Mouse (Mus musculus): Measurements from ENCODE around the gene Tmprss4. TPM values are rescaled to one million over a fixed set of nuclear protein-coding genes. Genes with fewer than 3 reads are reported as not detected.

Tmprss4 gene
- total and polyA plus RNA-seq, 2 experiments from 2014 or later: 0.11 TPM; not detected in 1

GRCm38 (mm10) chr9:45139082-45139481, 64.8 kb downstream of the Tmprss4 start:
- Histone ChIP-seq H3K36me3 (ENCODE audit: insufficient read depth, low read length) (no peaks in the 10 kb centered on the region), H3K4me2 (ENCODE audit: low read depth, low read length, poor library complexity, severe bottlenecking) (peak overlapping the region; percentile 86), H3K4me1 (ENCODE audit: insufficient read depth, low read length) (peaks cover 8% of the 10 kb centered on the region; the same call in 1 of the 2 replicates), H3K9ac (replicated peaks; ENCODE audit: low read length, poor library complexity, severe bottlenecking) (no peak overlapping the region), H3K9me3 (ENCODE audit: low read length) (no peaks in the 10 kb centered on the region), H3K27ac (ENCODE audit: low read depth, low read length) (no peak overlapping the region), H3K27me3 (ENCODE audit: insufficient read depth, low read length) (peaks cover 70% of the 10 kb centered on the region), H3K4me3 (ENCODE audit: low read depth, low read length) (peak overlapping the region; percentile 48)
- TF ChIP-seq CTCF (IDR thresholded peaks at IDR 0.05): no peak
- no peak for ATAC-seq (ENCODE audit: low FRiP score)
- WGBS: 3% methylated on average over 7 of the region's 7 CpGs
- DNase-seq (ENCODE audit: low spot score): no peak

DNA sequence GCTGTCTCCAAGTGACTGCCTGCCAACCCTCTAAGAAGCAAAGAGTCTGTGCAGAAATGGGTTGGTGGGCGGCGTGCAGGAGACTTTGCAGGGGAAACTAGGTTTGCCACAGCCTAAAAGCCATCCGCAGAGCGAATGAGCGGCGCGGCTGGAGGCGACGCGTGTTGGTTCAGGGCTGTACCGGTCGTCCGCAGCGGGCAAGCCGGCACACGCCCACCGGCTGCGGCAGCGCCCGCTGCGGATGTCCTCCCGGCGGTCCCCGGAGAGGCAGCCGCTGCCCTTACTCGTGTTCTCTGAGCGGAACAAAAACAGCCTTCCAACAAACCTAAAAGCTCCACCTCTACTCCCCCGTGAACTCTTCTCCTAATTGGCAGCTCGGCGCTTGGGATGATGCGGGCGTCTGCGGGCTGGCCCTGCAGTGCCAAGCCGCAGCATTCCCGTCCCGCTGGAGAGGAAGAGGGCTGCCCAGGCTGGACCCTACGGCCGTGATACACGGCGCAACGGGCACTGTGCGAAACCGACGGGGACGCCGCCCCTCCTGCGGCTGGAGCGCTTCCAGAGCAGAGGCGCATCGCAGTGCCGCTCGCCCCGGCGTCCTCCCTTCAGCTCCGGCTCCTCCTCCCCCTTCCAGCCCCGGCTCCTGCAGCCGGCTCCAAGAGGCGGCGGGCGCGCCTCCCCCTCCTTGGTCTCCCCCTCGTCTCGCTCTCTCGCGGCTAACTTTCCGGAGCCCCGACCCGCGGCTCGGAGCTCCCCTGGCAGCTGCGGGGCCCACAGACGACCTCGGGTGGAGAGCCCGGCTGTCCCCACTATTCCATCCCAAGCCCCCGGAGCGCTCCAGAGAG, 65.5 kb downstream of the Tmprss4 start, which contains the start of gene Scn4b:
Gene Scn4b, plus strand, starts transcription at position 205 of the 842 bp plus-strand sequence.
- no peaks in the 10 kb centered on the region for H3K36me3 ChIP-seq (ENCODE audit: insufficient read depth, low read length)
- H3K27ac ChIP-seq (ENCODE audit: low read depth, low read length): no peak within 1 kb of the TSS
- H3K9me3 ChIP-seq (ENCODE audit: low read length): no peaks in the 10 kb centered on the region
- no peak for TF ChIP-seq CTCF (IDR thresholded peaks at IDR 0.05)
- DNase-seq (ENCODE audit: low spot score): no peak
- WGBS: under 1% methylated on average over 72 of the region's 76 CpGs
- peak within 1 kb of the TSS; percentile 33; the same call in 1 of the 2 replicates for H3K9ac ChIP-seq (replicated peaks; ENCODE audit: low read length, poor library complexity, severe bottlenecking)
- peaks cover 8% of the 10 kb centered on the region; the same call in 1 of the 2 replicates for H3K4me1 ChIP-seq (ENCODE audit: insufficient read depth, low read length)
- H3K4me2 ChIP-seq (ENCODE audit: low read depth, low read length, poor library complexity, severe bottlenecking): peak within 1 kb of the TSS; percentile 86
- H3K27me3 ChIP-seq (ENCODE audit: insufficient read depth, low read length): peaks cover 65% of the 10 kb centered on the region
- peak within 1 kb of the TSS; percentile 48 for H3K4me3 ChIP-seq (ENCODE audit: low read depth, low read length)
- no peak for ATAC-seq (ENCODE audit: low FRiP score)

GRCm38 (mm10) chr9:45136442-45137169, 67.3 kb downstream of the Tmprss4 start:
- H3K36me3 ChIP-seq (ENCODE audit: insufficient read depth, low read length): no peaks in the 10 kb centered on the region
- H3K4me2 ChIP-seq (ENCODE audit: low read depth, low read length, poor library complexity, severe bottlenecking): no peak overlapping the region
- H3K4me1 ChIP-seq (ENCODE audit: insufficient read depth, low read length): peaks cover 8% of the 10 kb centered on the region; the same call in 1 of the 2 replicates
- ATAC-seq (ENCODE audit: low FRiP score) (no peak), DNase-seq (ENCODE audit: low spot score) (no peak)
- no peak overlapping the region for H3K4me3 ChIP-seq (ENCODE audit: low read depth, low read length)
- H3K27ac ChIP-seq (ENCODE audit: low read depth, low read length): no peak overlapping the region
- peaks cover 62% of the 10 kb centered on the region for H3K27me3 ChIP-seq (ENCODE audit: insufficient read depth, low read length)
- no peak for TF ChIP-seq CTCF (IDR thresholded peaks at IDR 0.05)
- WGBS: 12% methylated on average over 7 of the region's 7 CpGs
- H3K9ac ChIP-seq (replicated peaks; ENCODE audit: low read length, poor library complexity, severe bottlenecking): no peak overlapping the region
- H3K9me3 ChIP-seq (ENCODE audit: low read length): no peaks in the 10 kb centered on the region

- no peak for ATAC-seq (ENCODE audit: low FRiP score)
Observed at GRCm38 (mm10) chr9:45133484-45134310, 70.2 kb downstream of the Tmprss4 start.

GRCm38 (mm10) chr9:45130119-45130518, 73.8 kb downstream of the Tmprss4 start:
- WGBS: 84% methylated on average over 3 of the region's 3 CpGs
- ATAC-seq (ENCODE audit: low FRiP score): no peak

More at GRCm38 (mm10) chr9:45133484-45134310, 70.2 kb downstream of the Tmprss4 start:
- Histone ChIP-seq H3K4me1 (ENCODE audit: insufficient read depth, low read length) (peaks cover 8% of the 10 kb centered on the region; the same call in 1 of the 2 replicates), H3K27me3 (ENCODE audit: insufficient read depth, low read length) (peaks cover 45% of the 10 kb centered on the region), H3K4me3 (ENCODE audit: low read depth, low read length) (no peak overlapping the region), H3K9me3 (ENCODE audit: low read length) (no peaks in the 10 kb centered on the region), H3K36me3 (ENCODE audit: insufficient read depth, low read length) (no peaks in the 10 kb centered on the region), H3K9ac (replicated peaks; ENCODE audit: low read length, poor library complexity, severe bottlenecking) (no peak overlapping the region), H3K27ac (ENCODE audit: low read depth, low read length) (no peak overlapping the region), H3K4me2 (ENCODE audit: low read depth, low read length, poor library complexity, severe bottlenecking) (no peak overlapping the region)
- DNase-seq (ENCODE audit: low spot score): peak; percentile 49
- peak; percentile 72 for TF ChIP-seq CTCF (IDR thresholded peaks at IDR 0.05)
- 28% methylated on average over 5 of the region's 5 CpGs for WGBS

More at GRCm38 (mm10) chr9:45130119-45130518, 73.8 kb downstream of the Tmprss4 start:
- DNase-seq (ENCODE audit: low spot score): no peak
- Histone ChIP-seq H3K9ac (replicated peaks; ENCODE audit: low read length, poor library complexity, severe bottlenecking) (no peak overlapping the region), H3K36me3 (ENCODE audit: insufficient read depth, low read length) (peaks cover 18% of the 10 kb centered on the region), H3K4me3 (ENCODE audit: low read depth, low read length) (no peak overlapping the region), H3K9me3 (ENCODE audit: low read length) (no peaks in the 10 kb centered on the region), H3K27me3 (ENCODE audit: insufficient read depth, low read length) (peaks cover 10% of the 10 kb centered on the region), H3K4me1 (ENCODE audit: insufficient read depth, low read length) (no peaks in the 10 kb centered on the region), H3K27ac (ENCODE audit: low read depth, low read length) (no peak overlapping the region), H3K4me2 (ENCODE audit: low read depth, low read length, poor library complexity, severe bottlenecking) (no peak overlapping the region)
- TF ChIP-seq CTCF (IDR thresholded peaks at IDR 0.05): no peak
